Mouse (Mus musculus): ENCODE data around the gene Itgae.
A peak's percentile ranks its signal among the peaks of the same experiment; 100 is the strongest.

The Itgae gene

DNA sequence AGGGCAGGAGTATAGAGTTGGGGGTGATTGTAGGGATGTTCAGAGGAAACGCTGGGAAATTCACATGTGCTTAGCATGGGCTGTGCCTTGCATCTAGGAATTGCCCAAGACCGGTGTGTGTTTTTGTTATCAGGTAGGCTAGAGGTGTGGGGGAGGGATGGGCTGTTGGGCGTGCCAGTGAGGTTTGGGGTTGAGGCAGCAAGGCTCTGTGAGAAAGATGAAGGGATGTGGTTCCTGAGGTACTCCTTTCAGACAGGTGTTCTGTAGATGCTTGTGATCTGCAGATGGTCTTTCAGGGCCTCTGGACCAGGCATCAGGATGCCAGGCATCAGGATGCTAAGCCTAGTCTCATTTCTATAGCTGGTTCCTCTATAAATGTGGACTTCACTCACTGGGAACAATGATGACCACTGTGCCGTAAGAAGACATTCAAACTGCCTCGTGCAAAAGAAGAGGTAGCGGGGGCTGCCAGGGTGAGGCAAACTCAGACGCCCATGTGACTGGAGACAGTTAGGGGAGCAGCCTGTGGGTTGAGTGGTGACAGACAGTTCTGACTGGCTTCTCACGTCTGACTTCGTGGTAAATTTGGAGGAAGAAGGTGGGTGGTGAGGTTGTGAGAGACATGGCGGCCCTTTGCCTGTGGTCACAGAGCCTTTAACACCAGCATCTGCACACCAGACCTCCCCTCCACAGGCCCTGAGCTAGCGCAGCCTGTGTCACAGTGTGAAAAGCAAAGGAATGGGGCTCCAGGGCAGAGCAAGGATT, 4.0 kb downstream of the Itgae start:
- DNase-seq = no peak

DNA sequence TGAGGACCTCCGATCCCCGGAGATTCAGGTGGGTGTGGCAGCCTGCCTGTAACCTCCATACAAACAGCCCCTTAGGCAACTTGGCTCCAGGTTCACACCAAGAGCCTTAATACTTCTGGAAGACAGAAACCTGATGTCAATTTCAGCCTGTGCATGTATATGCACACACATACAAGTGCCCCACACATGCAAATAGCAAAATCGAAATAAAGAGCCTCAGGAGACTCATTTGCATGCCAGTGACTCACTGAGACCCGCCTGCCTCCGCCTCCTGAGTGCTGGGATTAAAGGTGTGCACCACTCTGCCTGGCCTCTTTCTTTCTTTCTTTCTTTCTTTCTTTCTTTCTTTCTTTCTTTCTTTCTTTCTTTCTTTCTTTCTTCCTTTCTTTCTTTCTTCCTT, 8.5 kb downstream of the Itgae start:
- DNase-seq = no peak

DNA sequence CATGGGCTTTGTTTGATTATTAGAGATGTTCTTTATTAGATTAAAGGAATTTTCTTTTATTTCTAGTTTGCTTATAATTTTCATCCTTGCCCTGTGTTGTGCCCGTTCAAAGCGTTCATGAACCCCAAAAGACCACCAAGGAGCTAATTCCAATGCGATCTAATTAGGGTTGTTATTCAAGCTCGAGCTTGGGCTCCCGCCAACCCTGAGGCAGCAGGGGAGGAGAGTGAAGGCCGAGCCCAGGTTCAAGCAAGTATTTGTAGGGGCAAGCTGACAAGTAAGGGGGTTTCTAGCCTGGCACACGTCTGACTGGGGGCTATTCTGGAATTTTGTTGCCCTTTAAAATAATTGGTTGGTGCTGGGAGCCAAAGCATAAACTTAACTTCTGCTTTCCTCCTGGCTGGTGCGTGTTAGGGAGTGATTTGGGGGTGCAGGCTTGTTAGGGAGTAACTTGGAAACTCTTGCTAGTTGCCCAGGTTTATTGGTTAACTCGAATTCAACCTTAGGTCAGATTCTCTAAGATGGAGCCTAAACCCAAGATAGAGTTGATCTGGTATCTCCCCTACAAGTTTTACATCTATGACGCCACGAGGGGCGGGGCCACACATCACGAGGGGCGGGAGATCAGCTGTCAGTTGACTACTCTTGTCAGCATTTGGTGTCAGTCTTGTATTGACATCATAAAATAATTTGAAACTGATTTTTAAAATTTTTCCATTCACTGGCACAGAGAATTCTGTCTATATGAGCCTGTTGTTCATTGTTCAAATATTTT, 9.8 kb downstream of the Itgae start:
- DNase-seq = peak; percentile 36 to 58

DNA sequence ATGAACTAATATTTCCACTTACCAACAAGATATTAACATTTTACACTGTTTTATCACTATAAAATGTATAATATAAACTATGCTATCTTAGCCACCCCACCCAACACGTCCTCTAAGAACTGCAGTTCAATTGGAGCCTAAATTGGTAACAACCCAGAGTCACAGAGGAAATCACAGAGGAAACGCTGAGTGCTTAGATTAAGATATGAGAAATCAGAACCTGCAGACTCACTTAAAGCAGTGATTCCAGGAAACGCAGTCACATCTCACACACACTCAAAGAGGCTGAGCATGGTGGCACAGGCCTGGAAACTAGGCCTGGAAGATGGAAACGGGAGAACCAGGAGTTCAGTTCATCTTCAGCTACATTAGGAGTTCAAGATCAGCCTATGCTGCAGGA, 10.9 kb downstream of the Itgae start:
- DNase-seq = no peak

DNA sequence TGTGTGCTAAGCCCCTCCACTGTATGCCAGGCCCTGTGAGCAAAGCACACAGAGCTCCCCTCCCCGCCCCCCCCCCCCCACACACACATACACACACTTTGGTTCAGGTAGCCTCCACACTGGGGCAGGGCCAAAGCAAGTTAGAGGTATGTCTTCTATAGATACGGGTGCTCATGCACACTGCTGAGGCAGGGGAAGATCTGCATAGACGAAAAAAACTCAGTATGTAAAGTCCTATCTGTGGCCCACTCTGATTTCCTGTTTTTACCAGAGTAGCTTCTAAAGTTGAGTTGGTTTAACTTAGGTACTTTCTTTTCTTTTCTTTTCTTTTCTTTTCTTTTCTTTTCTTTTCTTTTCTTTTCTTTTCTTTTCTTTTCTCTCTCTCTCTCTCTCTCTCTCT, 14.9 kb downstream of the Itgae start:
- DNase-seq = no peak

DNA sequence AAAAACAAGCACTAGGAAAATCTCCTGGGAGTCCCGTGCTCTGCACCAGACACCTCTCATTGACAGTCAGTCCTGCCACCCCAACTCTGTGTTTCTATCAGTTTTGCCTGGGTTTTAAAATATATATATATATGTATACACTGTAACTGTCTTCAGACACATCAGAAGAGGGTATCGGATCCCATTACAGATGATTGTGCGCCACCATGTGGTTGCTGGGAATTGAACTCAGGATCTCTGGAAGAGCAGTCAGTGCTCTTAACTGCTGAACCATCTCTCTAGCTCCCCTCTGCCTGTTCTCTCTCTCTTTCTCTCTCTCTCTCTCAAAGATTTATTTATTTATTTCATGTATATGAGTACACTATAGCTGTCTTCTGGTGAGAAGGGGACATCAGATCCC, 17.0 kb downstream of the Itgae start:
- DNase-seq = peak; percentile 45 to 71

DNA sequence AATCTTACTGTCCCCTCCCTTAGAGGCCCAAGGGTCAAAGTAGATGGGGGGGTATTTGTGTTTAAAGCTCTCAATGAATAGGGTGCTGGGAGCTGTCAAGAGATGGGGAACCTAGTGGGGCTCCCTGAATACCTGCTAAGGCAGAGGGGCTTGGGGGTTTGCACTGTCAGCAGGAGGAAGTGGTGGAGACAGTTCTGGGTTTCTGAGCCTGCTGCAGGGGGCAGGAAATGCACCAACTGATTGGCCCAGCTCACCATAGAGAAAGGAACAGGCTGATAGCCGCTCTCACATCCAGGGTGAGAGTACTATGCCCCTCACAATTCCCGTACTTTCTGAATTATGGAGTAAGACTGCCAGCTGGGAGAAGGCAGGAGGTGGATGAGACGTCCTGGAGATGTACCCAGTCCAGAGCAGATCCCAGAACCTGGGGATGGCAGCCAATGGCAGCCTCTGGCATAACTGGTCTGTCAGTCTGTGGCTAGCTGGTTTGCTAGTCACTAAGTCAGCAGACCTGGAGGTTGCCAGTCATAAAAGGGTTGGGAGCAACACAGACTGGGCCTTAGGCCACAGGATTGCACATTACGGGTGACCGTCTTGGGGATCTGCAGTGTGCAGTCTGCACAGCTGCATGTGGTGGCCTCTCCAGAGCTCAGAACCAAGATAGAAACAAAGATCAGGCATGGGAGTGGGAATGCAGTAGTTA, 18.0 kb downstream of the Itgae start:
- DNase-seq = no peak

DNA sequence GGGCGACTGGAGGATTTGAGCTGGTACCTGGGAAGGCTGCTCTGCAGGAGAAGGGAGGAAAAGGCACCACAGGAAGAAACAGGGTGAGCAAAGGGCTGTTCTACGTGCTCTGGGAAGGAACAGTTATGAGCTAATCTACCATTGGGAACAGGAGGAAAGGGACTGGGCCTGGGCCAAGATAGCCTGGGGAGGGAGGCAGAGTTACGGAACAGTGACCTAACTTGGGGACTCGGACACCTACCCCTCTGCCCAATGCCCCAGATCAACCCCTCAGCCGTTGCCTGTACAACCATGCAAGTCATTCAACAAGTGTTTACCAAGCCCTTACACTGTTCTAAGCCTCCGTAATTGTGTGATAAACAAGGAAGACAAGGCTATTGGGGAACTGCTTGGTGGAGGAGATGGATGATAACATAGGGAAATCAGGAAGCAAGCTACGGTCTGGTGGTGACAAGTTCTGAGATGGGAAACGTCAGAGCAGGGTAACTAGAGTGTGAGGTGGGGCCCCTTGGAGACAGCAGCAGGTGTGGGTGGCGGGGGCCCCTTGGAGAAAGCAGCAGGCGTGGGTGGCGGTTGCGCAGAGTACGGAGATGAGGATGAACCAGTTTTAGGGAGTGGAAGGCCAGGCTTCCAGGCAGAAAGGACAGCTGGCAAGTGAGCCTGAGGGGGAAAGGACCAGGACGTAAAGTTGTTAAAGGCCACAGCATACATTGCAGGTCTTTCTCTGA, 18.7 kb downstream of the Itgae start:
- DNase-seq = no peak

DNA sequence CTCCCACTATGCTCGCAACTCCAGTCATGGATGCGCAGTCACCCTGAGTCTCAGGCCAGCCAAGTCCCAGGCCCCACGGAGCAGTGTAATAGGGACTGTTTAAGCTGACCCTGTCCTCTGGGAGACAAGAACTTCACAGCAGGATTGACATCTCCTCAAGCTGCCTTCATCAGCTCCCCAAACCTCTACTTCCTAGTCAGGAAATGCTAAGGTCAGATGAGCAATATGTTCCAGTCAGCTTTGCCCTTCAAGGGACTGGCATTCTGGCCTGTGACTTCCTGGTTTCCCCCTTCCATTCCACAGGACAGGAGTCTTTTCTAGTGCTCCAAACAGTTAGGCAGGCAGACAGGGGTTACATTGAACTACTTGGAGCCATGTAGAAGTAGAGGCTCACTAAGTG, 19.6 kb downstream of the Itgae start:
- no peak for DNase-seq

DNA sequence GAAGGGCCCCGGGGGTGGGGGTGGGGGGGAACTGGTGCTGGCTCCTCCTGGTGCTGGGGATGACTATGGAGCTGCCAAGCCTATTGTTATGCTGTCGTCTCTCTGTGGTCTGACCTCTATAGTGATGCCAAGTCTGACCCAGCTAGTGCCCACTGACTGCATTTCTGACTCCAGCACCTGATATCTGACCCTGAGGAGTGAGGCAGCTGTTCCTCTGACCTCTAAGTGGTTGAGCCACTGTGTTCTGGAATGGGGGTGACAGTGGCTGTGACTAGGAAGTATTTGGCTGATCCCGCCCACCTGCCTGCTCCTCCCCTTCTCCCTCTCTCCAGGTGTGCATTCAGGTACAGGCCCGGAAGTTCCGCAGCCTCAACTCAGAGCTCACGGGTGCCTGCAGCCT, 21.0 kb downstream of the Itgae start:
- DNase-seq = no peak

DNA sequence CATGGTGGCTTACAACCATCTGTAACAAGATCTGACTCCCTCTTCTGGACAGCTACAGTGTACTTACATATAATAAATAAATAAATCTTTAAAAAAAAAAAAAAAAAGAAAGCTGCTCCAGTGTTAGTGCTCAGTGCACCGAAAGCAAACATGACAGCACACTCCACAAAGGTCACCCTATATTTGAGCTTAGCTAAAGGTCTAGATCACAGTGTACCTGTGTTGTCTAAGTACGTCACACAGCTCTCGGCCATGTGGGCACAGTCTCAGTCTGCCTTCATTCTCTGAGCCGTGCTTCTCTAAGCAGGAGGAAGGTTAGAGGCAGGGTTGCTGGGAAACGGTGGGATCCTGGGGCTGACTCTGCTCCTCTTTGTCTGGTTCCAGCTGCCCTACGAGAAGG, 36.1 kb downstream of the Itgae start:
- DNase-seq = no peak

DNA sequence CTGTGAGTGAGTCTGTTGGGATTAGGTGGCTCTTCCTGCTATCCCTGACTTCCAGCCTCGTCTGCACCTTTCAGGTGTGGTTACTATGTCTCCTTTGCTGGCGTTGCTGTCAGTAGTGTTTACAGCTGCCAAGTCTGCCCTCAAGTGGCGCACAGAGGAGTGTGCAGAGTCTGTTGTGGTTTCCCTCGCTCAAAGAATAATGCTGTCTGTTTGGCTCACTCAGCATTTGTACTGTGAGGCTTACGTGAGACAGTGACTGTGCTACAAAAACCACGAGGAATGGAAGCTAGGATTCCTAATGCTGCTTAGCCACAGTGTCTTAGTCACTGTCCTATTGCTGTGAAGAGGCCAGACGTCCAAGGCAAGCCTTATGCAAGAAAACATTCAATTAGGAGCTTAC, 40.6 kb downstream of the Itgae start:
- DNase-seq = no peak

DNA sequence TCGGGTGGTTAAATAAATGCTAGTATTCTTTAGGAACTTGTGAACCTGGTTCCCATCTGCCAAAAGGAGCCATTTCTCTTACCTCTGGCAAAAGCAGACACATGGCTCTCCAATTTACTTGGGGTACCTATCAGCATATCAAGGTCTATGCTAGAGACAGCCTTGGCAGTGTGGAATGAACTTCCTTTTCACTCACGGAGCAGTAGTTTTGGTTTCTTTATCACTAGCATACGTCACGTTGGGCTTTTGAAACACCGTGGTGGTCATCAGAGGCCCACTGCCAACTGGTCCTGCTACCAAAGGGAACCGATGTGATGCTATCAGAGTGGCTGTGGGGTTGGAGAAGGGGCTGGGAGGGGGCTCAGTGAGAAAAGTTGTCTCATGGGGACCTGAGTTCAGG, 42.6 kb downstream of the Itgae start:
- DNase-seq = no peak

DNA sequence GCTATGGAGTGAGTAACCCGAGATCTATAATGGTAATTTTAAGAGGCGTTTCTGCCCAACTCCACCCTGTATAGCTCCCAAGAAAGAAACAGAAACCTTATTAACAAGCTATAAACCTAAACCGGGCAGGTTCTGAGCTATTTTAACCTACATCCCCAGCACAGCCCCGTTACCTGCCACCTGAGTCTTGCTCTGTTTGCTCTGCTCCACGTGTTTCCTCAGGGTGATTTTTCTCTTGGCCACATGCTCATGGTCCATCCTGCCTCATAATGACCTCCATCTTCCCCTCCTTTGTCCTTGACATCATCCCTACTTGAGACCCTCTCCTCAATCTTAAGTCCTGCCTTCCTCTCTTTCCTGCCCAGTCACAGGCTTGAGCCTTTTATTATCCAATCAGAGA, 43.8 kb downstream of the Itgae start:
- DNase-seq = no peak

DNA sequence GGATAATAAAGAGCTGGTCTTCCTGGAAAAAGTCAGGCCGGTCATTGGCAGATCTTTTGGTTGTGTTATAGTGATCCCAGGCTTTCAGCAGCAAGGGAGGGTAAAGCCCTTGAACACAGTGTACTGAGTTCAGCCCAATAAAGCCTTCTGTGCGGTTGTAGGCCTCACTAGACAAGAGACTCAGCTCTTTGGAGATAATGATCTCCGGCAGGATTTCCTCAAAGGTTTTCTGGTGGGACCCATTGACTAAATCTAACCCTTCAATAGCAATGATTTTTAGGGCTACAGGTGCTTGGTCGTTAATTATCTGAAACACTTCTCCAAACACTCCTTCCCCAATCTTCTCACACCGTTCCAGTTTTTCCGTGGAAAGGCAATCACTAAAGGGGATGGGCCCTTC, 46.2 kb downstream of the Itgae start:
- DNase-seq = no peak

DNA sequence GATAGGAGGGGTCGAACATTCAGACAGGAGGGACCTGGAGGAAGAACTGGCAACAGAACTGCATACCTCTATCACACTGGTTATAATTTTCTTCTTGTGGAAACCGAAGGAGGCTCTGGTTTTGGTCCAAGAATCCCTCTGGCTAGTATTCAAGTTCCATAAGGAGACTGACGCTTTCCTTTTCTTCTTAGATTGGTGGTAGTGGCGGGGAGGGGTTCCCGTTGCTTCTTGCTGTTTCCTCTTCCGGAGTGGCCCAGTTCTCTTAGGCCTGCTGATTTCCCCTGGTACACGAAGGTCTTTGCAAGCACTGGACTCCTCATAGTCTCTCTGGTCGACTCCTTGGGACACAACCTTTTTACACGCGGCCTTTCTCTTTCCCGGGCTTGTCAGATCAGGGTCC, 46.7 kb downstream of the Itgae start:
- no peak for DNase-seq

DNA sequence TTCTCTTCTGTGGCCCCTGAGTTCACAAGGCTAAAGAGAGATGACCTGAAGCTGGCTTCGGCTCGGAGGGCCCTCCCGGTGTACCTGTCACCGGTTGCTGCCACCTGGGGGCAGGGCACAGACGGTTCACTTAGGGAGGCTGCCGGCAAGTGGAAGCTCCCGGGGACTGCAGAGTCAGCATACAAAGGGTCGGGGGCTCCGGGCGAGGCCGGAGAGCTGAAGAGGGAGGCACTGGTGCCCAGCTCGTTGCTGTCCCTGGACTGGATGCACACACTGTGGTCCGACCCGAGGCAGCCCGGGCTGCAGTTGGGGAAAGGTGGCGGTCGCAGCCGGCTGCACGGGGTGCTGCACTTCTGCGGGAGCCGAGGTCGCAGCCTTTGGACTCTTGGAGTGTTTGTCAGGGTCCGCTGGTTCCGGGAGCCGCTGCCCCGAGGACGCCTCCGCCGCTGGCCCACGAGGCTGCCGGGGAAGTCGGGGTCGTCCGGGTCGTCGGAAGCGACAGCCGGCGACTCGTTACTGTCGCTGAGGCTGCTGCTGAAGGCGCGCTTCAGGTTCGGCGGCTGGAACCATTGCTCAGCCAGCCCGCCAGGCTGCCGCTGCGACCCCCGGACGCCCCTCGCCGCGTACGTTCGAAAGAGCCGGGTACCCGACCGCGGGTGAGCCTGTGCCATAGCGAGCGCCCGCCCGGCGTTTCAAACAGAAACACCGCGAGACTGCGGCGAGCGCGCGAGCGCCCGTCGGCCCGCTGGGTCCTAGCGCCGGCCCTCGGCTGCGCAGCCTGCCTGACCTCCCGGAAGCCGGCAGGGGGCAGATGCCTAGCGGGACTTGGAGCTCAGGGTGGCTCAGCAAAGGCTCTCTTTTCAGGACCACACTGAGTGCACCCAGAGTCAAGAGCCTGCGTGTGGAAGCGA, 47.5 kb downstream of the Itgae start, which contains the start of gene Haspin:
TSS of gene Haspin (minus strand) at position 704 of the 911 bp plus-strand sequence.
- peak; percentile 96 for DNase-seq

DNA sequence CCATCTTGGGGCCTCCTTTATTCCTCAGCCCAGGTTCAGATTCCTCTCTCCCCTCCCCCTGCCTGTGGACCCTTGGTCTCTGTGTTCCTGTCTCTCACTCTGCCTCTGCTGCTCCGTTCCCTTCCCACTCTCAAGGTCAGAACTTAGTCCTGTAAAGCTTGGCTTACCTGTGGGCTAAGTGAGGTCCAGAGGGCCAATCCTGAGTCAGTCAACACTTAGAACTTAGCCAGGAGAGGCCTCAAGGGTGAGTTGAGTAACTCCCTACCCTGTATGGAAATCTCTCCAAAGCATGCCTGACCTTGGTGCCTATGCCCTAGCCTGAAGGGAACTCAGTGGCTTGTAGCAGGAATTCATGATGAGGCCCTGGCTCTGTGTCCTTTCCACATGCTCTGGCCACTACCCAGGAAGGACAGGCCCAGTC, 53.9 kb downstream of the Itgae start:
- DNase-seq = no peak

DNA sequence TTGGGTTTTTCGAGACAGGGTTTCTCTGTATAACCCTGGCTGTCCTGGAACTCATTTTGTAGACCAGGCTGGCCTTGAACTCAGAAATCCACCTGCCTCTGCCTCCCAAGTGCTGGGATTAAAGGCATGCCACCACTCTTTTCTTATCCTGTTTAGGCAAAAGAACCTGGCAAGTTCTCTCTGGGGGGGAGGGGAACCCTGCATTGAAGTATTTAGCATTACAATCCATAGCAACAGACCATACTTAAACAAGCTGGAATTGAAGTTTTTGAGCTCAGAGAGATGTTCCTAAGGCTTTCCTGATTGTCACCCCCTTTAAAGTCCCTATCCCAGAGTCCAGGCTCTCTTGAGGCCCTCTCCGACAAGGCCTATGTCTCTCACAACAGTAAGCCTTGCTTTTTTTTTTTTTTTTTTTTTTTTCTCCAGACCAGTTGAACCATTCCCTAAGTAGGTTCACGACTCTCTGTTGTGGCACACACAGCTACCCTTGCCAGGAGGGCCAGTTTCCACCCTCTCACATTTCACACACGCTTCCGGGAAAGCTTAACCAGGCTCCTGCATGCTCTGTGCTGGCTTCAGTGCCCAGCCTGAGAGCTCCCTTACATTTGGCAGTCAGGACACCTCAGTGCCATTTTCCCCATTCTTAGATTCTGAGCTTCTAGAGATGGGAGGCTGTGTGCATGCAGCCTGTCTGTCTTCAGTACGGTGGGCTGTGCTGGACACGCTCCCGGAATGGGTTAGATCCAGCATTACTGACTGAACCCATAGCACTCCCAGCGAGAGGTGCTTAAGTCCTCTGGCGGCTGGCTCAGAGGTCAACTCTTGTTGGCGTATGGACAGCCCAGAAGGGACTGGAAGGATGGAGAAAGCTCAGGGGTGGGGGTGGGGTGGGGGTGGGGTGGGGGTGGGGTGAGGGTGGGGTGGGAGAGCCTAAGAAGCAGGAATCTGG, 55.9 kb downstream of the Itgae start:
- DNase-seq = peak in 1 of 2 experiments; percentile 33

DNA sequence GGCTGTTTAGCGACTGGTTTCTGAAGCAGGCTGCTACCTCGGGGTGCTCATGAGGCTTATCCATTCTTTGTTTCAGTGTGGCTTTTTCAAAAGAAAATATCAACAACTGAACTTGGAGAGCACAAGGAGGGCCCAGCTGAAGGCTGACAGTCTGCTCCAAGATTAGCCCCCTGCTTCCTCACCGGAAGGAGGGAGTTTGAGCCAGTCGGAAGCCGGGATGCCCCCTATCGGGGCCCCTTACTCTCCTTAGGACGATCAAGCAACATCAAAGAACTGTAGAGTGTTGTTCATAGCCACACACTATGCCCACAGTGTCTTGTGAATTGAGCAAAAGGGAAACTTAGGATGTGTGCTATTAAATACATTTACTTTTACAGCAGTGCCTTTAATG, 56.6 kb downstream of the Itgae start:
- no peak for DNase-seq

DNA sequence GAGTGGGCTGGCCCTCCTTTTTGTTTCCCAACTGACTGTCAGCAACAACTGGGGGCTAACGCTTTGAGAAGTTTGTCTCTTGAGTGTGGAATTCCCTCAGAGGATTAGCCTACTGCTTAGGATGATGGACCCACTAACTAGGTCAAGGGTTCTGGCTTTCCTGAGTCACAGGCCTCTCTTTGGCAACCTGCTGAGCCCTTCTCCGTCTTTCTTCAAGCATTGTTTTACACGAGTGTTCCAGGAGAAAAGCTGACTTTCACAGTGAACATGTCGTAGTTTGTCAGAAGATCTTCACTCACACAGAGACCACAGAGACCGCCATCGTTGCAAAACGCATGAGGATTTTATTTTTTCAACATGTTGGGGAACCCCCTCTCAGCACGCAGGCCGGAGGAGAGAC, 57.8 kb downstream of the Itgae start:
- no peak for DNase-seq

All from cerebellum, postnatal 10 days (tissue).